ENCODE assay signal across 8 mouse cellular contexts in the genomic region with DNA sequence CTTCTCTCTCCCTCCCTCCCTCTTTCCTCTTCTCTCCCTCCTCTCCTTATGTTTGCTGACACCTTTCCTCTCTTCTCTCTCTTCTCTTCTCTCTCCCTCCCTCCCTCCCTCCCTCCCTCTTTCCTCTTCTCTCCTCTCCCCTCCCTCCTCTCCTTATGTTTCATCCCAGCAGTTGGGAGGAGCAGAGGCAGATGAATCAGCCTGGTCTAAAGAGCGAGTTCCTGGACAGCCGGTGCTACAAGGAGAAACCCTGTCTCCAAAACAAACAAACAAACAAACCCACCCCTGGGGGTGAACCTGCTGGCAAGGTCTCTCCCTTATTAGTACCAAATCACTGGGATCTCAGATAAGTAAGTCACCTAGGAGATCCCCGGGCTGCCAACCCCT. TPM values are rescaled to one million over a fixed set of nuclear protein-coding genes. Genes with fewer than 3 reads are reported as not detected.
A peak's percentile ranks its signal among the peaks of the same experiment; 100 is the strongest.
DNase-seq lines count a peak whose midpoint lies in the region; ATAC-seq and TF ChIP-seq lines count a peak whose summit lies in the region.

No protein-coding gene starts in this region.

- DNase-seq in lung, embryonic 14.5 days, result no peak
- no peak for DNase-seq in lung, adult 18-20 months
- peak; percentile 57 for DNase-seq in embryonic facial prominence, embryonic 14.5 days (ENCODE audit: low spot score)
- DNase-seq in adrenal gland, postnatal 36 days, result no peak
- DNase-seq in spleen, postnatal 14 days (ENCODE audit: low spot score in 2 of 2), result no peak
- DNase-seq in spleen, postnatal 4 days (ENCODE audit: low spot score in 2 of 2), result no peak

- H3K27me3 ChIP-seq in lung, embryonic 14.5 days (ENCODE audit: insufficient read depth, low read length), result no peaks in the 10 kb centered on the region
- H3K27me3 ChIP-seq in embryonic facial prominence, embryonic 14.5 days (replicated peaks; ENCODE audit: control insufficient read depth, insufficient read depth, low read length), result 0 out of 2 replicates have a peak, but pooled peaks cover 5% of the 10 kb centered on the region
- H3K27me3 ChIP-seq in intestine, embryonic 16.5 days (replicated peaks; ENCODE audit: control insufficient read depth, insufficient read depth, low read length), result no peaks in the 10 kb centered on the region
- peaks cover 3% of the 10 kb centered on the region; the same call in 1 of the 2 replicates for H3K27me3 ChIP-seq in neural tube, embryonic 14.5 days (ENCODE audit: control insufficient read depth, insufficient read depth, low read length)

- 2% methylated on average over 3 of the region's 3 CpGs for WGBS in lung, embryonic 14.5 days
- 0% methylated on average over 3 of the region's 3 CpGs for WGBS in embryonic facial prominence, embryonic 14.5 days
- 0% methylated on average over 3 of the region's 3 CpGs for WGBS in intestine, embryonic 16.5 days
- 0% methylated on average over 3 of the region's 3 CpGs for WGBS in neural tube, embryonic 14.5 days

- peak overlapping the region; percentile 62 for H3K4me2 ChIP-seq in lung, embryonic 14.5 days
- H3K4me2 ChIP-seq in embryonic facial prominence, embryonic 14.5 days (ENCODE audit: low read depth, low read length), result peak overlapping the region; percentile 96
- peak overlapping the region; percentile 84 for H3K4me2 ChIP-seq in intestine, embryonic 16.5 days (ENCODE audit: low read depth, low read length)
- H3K4me2 ChIP-seq in neural tube, embryonic 14.5 days (ENCODE audit: low read depth, low read length), result peak overlapping the region; percentile 79

- peaks cover 35% of the 10 kb centered on the region for H3K36me3 ChIP-seq in lung, embryonic 14.5 days (ENCODE audit: insufficient read depth)
- H3K36me3 ChIP-seq in embryonic facial prominence, embryonic 14.5 days (ENCODE audit: control insufficient read depth, insufficient read depth, low read length), result peaks cover 34% of the 10 kb centered on the region
- H3K36me3 ChIP-seq in intestine, embryonic 16.5 days (ENCODE audit: control insufficient read depth, insufficient read depth, low read length), result peaks cover 26% of the 10 kb centered on the region
- H3K36me3 ChIP-seq in neural tube, embryonic 14.5 days (ENCODE audit: control insufficient read depth, insufficient read depth, low read length), result peaks cover 19% of the 10 kb centered on the region

- H3K4me3 ChIP-seq in lung, embryonic 14.5 days (ENCODE audit: low read depth, low read length), result peak overlapping the region; percentile 91
- peak overlapping the region; percentile 55 for H3K4me3 ChIP-seq in embryonic facial prominence, embryonic 14.5 days (ENCODE audit: low read depth, low read length)
- peak overlapping the region; percentile 70 for H3K4me3 ChIP-seq in intestine, embryonic 16.5 days (ENCODE audit: low read length)
- peak overlapping the region; percentile 94 for H3K4me3 ChIP-seq in neural tube, embryonic 14.5 days (ENCODE audit: low read depth, low read length)

- peak overlapping the region; percentile 62 for H3K9ac ChIP-seq in lung, embryonic 14.5 days
- H3K9ac ChIP-seq in embryonic facial prominence, embryonic 14.5 days (ENCODE audit: low read depth, low read length), result peak overlapping the region; percentile 87
- H3K9ac ChIP-seq in intestine, embryonic 16.5 days (ENCODE audit: low read depth, low read length), result peak overlapping the region; percentile 85
- peak overlapping the region; percentile 65 for H3K9ac ChIP-seq in neural tube, embryonic 14.5 days (replicated peaks; ENCODE audit: low read depth, low read length)

- no peaks in the 10 kb centered on the region for H3K9me3 ChIP-seq in lung, embryonic 14.5 days (ENCODE audit: low read depth, low read length)
- no peaks in the 10 kb centered on the region for H3K9me3 ChIP-seq in embryonic facial prominence, embryonic 14.5 days (ENCODE audit: control insufficient read depth, low read length)
- no peaks in the 10 kb centered on the region for H3K9me3 ChIP-seq in intestine, embryonic 16.5 days (ENCODE audit: control insufficient read depth, low read length)
- no peaks in the 10 kb centered on the region for H3K9me3 ChIP-seq in neural tube, embryonic 14.5 days (ENCODE audit: control insufficient read depth, low read length)

- no peak; the same call in 1 of the 2 replicates for ATAC-seq in lung, embryonic 14.5 days (ENCODE audit: insufficient read depth)
- ATAC-seq in embryonic facial prominence, embryonic 14.5 days (ENCODE audit: low read depth), result 0 out of 2 replicates have a peak, but pooled peaks have one; percentile 5
- ATAC-seq in intestine, embryonic 16.5 days, result peak; percentile 25
- peak; percentile 19 for ATAC-seq in neural tube, embryonic 14.5 days (ENCODE audit: low read depth)

- peaks cover 9% of the 10 kb centered on the region for H3K4me1 ChIP-seq in lung, embryonic 14.5 days (ENCODE audit: insufficient read depth)
- peaks cover 9% of the 10 kb centered on the region; the same call in 1 of the 2 replicates for H3K4me1 ChIP-seq in embryonic facial prominence, embryonic 14.5 days (ENCODE audit: control insufficient read depth, insufficient read depth, low read length)
- peaks cover 15% of the 10 kb centered on the region for H3K4me1 ChIP-seq in intestine, embryonic 16.5 days (ENCODE audit: control insufficient read depth, insufficient read depth, low read length)
- H3K4me1 ChIP-seq in neural tube, embryonic 14.5 days (ENCODE audit: control insufficient read depth, insufficient read depth, low read length), result peaks cover 9% of the 10 kb centered on the region

- no peak for TF ChIP-seq CTCF in lung, embryonic 14.5 days (IDR thresholded peaks at IDR 0.05; ENCODE audit: low read depth)

- H3K27ac ChIP-seq in lung, embryonic 14.5 days (ENCODE audit: low read depth), result peak overlapping the region; percentile 94
- H3K27ac ChIP-seq in embryonic facial prominence, embryonic 14.5 days (replicated peaks; ENCODE audit: low read depth, low read length), result peak overlapping the region; percentile 98
- peak overlapping the region; percentile 96 for H3K27ac ChIP-seq in intestine, embryonic 16.5 days (ENCODE audit: low read length)
- peak overlapping the region; percentile 85 for H3K27ac ChIP-seq in neural tube, embryonic 14.5 days (ENCODE audit: low read depth, low read length)

RNA-seq across cellular contexts. Expression of a gene that starts 0.8 kb away (rescaled TPM):
- polyA plus RNA-seq in lung, embryonic 14.5 days (2014; fragmentation: Nextera tagmentation; extraction: Ambion mirVana), result 1,356 and 1,409 TPM in 2 replicates
- 1,364 and 1,371 TPM in 2 replicates for polyA plus RNA-seq in embryonic facial prominence, embryonic 14.5 days (2014; fragmentation: Nextera tagmentation; extraction: Ambion mirVana)
- 904 and 1,023 TPM in 2 replicates for polyA plus RNA-seq in intestine, embryonic 16.5 days (2015; fragmentation: Nextera tagmentation; extraction: Ambion mirVana)
- 687 and 695 TPM in 2 replicates for polyA plus RNA-seq in neural tube, embryonic 14.5 days (2014; fragmentation: Nextera tagmentation; extraction: Ambion mirVana)
- 100 to 1,000 TPM; 919 to 976 TPM for total RNA-seq in adrenal gland, postnatal 36 days (2021)

RNA-seq across cellular contexts. Expression of a gene that starts 5.9 kb away (rescaled TPM):
- 0.73 and 0.97 TPM in 2 replicates for polyA plus RNA-seq in lung, embryonic 14.5 days (2014; fragmentation: Nextera tagmentation; extraction: Ambion mirVana)
- polyA plus RNA-seq in embryonic facial prominence, embryonic 14.5 days (2014; fragmentation: Nextera tagmentation; extraction: Ambion mirVana), result 0.43 and 0.49 TPM in 2 replicates
- polyA plus RNA-seq in intestine, embryonic 16.5 days (2015; fragmentation: Nextera tagmentation; extraction: Ambion mirVana), result 0.18 and 0.27 TPM in 2 replicates
- polyA plus RNA-seq in neural tube, embryonic 14.5 days (2014; fragmentation: Nextera tagmentation; extraction: Ambion mirVana), result 0.68 and 1.3 TPM in 2 replicates
- total RNA-seq in adrenal gland, postnatal 36 days (2021), result under 1 TPM; 0.20 to 0.63 TPM

RNA-seq across cellular contexts. Expression of a gene that starts 23.7 kb away (rescaled TPM):
- 22.2 and 23.4 TPM in 2 replicates for polyA plus RNA-seq in lung, embryonic 14.5 days (2014; fragmentation: Nextera tagmentation; extraction: Ambion mirVana)
- 15.1 and 16.6 TPM in 2 replicates for polyA plus RNA-seq in embryonic facial prominence, embryonic 14.5 days (2014; fragmentation: Nextera tagmentation; extraction: Ambion mirVana)
- polyA plus RNA-seq in intestine, embryonic 16.5 days (2015; fragmentation: Nextera tagmentation; extraction: Ambion mirVana), result 13.3 and 13.5 TPM in 2 replicates
- 13.2 and 13.6 TPM in 2 replicates for polyA plus RNA-seq in neural tube, embryonic 14.5 days (2014; fragmentation: Nextera tagmentation; extraction: Ambion mirVana)
- 10 to 100 TPM; 10.7 to 13.6 TPM for total RNA-seq in adrenal gland, postnatal 36 days (2021)

RNA-seq across cellular contexts. Expression of a gene that starts 40.3 kb away (rescaled TPM):
- polyA plus RNA-seq in lung, embryonic 14.5 days (2014; fragmentation: Nextera tagmentation; extraction: Ambion mirVana), result 4.3 and 4.7 TPM in 2 replicates
- polyA plus RNA-seq in embryonic facial prominence, embryonic 14.5 days (2014; fragmentation: Nextera tagmentation; extraction: Ambion mirVana), result 4.9 and 5.3 TPM in 2 replicates
- polyA plus RNA-seq in intestine, embryonic 16.5 days (2015; fragmentation: Nextera tagmentation; extraction: Ambion mirVana), result 2.2 and 2.9 TPM in 2 replicates
- polyA plus RNA-seq in neural tube, embryonic 14.5 days (2014; fragmentation: Nextera tagmentation; extraction: Ambion mirVana), result 7.4 and 7.9 TPM in 2 replicates
- 1 to 10 TPM; 3.2 to 3.4 TPM for total RNA-seq in adrenal gland, postnatal 36 days (2021)

RNA-seq across cellular contexts. Expression of a gene that starts 44.3 kb away (rescaled TPM):
- 9.6 and 11.1 TPM in 2 replicates for polyA plus RNA-seq in lung, embryonic 14.5 days (2014; fragmentation: Nextera tagmentation; extraction: Ambion mirVana)
- 9.4 and 10.9 TPM in 2 replicates for polyA plus RNA-seq in embryonic facial prominence, embryonic 14.5 days (2014; fragmentation: Nextera tagmentation; extraction: Ambion mirVana)
- 7.8 TPM in 2 replicates for polyA plus RNA-seq in intestine, embryonic 16.5 days (2015; fragmentation: Nextera tagmentation; extraction: Ambion mirVana)
- polyA plus RNA-seq in neural tube, embryonic 14.5 days (2014; fragmentation: Nextera tagmentation; extraction: Ambion mirVana), result 10.6 and 12.7 TPM in 2 replicates
- total RNA-seq in adrenal gland, postnatal 36 days (2021), result 1 to 10 TPM; 9.3 to 9.5 TPM
